Mouse (Mus musculus): Measurements from ENCODE around the gene Susd3. TPM values are rescaled to one million over a fixed set of nuclear protein-coding genes. Genes with fewer than 3 reads are reported as not detected.

The Susd3 gene
- polyA plus RNA-seq, 1 experiment from 2014 or later, result 2.2 TPM

GRCm38 (mm10) chr13:49271831-49272765 is 23.6 kb upstream of the Susd3 start:
- H3K4me2 ChIP-seq (ENCODE audit: low read depth, low read length), result no peak overlapping the region
- no peaks in the 10 kb centered on the region for H3K36me3 ChIP-seq (ENCODE audit: control insufficient read depth, insufficient read depth, low read length)
- no peak overlapping the region for H3K9ac ChIP-seq (ENCODE audit: low read depth, low read length)
- no peaks in the 10 kb centered on the region for H3K27me3 ChIP-seq (replicated peaks; ENCODE audit: control insufficient read depth, insufficient read depth, low read length)
- no peak overlapping the region for H3K4me3 ChIP-seq (ENCODE audit: low read depth, low read length)
- no peak overlapping the region for H3K27ac ChIP-seq (replicated peaks; ENCODE audit: low read depth, low read length)
- 65% methylated on average over 5 of the region's 5 CpGs for WGBS
- no peak for DNase-seq (ENCODE audit: low spot score)
- no peaks in the 10 kb centered on the region for H3K9me3 ChIP-seq (ENCODE audit: control insufficient read depth, low read length)
- ATAC-seq (ENCODE audit: low read depth), result no peak; the same call in 1 of the 2 replicates
- H3K4me1 ChIP-seq (ENCODE audit: control insufficient read depth, insufficient read depth, low read length), result no peaks in the 10 kb centered on the region

- WGBS, result 74% methylated on average over 8 of the region's 8 CpGs
- no peaks in the 10 kb centered on the region for H3K9me3 ChIP-seq (ENCODE audit: control insufficient read depth, low read length)
- ATAC-seq (ENCODE audit: low read depth) (no peak), DNase-seq (ENCODE audit: low spot score) (no peak)
- H3K36me3 ChIP-seq (ENCODE audit: control insufficient read depth, insufficient read depth, low read length), result no peaks in the 10 kb centered on the region
- H3K4me2 ChIP-seq (ENCODE audit: low read depth, low read length), result no peak overlapping the region
- no peaks in the 10 kb centered on the region for H3K27me3 ChIP-seq (replicated peaks; ENCODE audit: control insufficient read depth, insufficient read depth, low read length)
- H3K9ac ChIP-seq (ENCODE audit: low read depth, low read length), result no peak overlapping the region
- no peak overlapping the region for H3K4me3 ChIP-seq (ENCODE audit: low read depth, low read length)
- no peaks in the 10 kb centered on the region for H3K4me1 ChIP-seq (ENCODE audit: control insufficient read depth, insufficient read depth, low read length)
- H3K27ac ChIP-seq (replicated peaks; ENCODE audit: low read depth, low read length), result no peak overlapping the region
Measured at GRCm38 (mm10) chr13:49270500-49270899, 22.0 kb upstream of the Susd3 start.

- Histone ChIP-seq H3K4me2 (ENCODE audit: low read depth, low read length) (no peak overlapping the region), H3K27ac (replicated peaks; ENCODE audit: low read depth, low read length) (no peak overlapping the region), H3K9me3 (ENCODE audit: control insufficient read depth, low read length) (no peaks in the 10 kb centered on the region), H3K4me3 (ENCODE audit: low read depth, low read length) (no peak overlapping the region), H3K9ac (ENCODE audit: low read depth, low read length) (no peak overlapping the region), H3K4me1 (ENCODE audit: control insufficient read depth, insufficient read depth, low read length) (no peaks in the 10 kb centered on the region), H3K36me3 (ENCODE audit: control insufficient read depth, insufficient read depth, low read length) (no peaks in the 10 kb centered on the region), H3K27me3 (replicated peaks; ENCODE audit: control insufficient read depth, insufficient read depth, low read length) (no peaks in the 10 kb centered on the region)
- 36% methylated on average over 2 of the region's 2 CpGs for WGBS
- ATAC-seq (ENCODE audit: low read depth) (no peak), DNase-seq (ENCODE audit: low spot score) (no peak)
Measured at GRCm38 (mm10) chr13:49267645-49268044, 19.1 kb upstream of the Susd3 start.

GRCm38 (mm10) chr13:49260036-49260722 is 11.7 kb upstream of the Susd3 start:
- DNase-seq (ENCODE audit: low spot score), result no peak
- no peak overlapping the region for H3K9ac ChIP-seq (ENCODE audit: low read depth, low read length)
- H3K36me3 ChIP-seq (ENCODE audit: control insufficient read depth, insufficient read depth, low read length), result no peaks in the 10 kb centered on the region
- H3K27ac ChIP-seq (replicated peaks; ENCODE audit: low read depth, low read length), result no peak overlapping the region
- no peak overlapping the region for H3K4me2 ChIP-seq (ENCODE audit: low read depth, low read length)
- no peaks in the 10 kb centered on the region for H3K4me1 ChIP-seq (ENCODE audit: control insufficient read depth, insufficient read depth, low read length)
- no peak overlapping the region for H3K4me3 ChIP-seq (ENCODE audit: low read depth, low read length)
- H3K9me3 ChIP-seq (ENCODE audit: control insufficient read depth, low read length), result no peaks in the 10 kb centered on the region
- ATAC-seq (ENCODE audit: low read depth), result no peak
- 70% methylated on average over 15 of the region's 15 CpGs for WGBS
- no peaks in the 10 kb centered on the region for H3K27me3 ChIP-seq (replicated peaks; ENCODE audit: control insufficient read depth, insufficient read depth, low read length)

GRCm38 (mm10) chr13:49257819-49258313 is 9.4 kb upstream of the Susd3 start:
- Histone ChIP-seq H3K4me1 (ENCODE audit: control insufficient read depth, insufficient read depth, low read length) (no peaks in the 10 kb centered on the region), H3K27ac (replicated peaks; ENCODE audit: low read depth, low read length) (0 out of 2 replicates have a peak overlapping the region, but pooled peaks have one; percentile 8), H3K4me3 (ENCODE audit: low read depth, low read length) (no peak overlapping the region), H3K27me3 (replicated peaks; ENCODE audit: control insufficient read depth, insufficient read depth, low read length) (no peaks in the 10 kb centered on the region), H3K9me3 (ENCODE audit: control insufficient read depth, low read length) (no peaks in the 10 kb centered on the region), H3K4me2 (ENCODE audit: low read depth, low read length) (no peak overlapping the region), H3K9ac (ENCODE audit: low read depth, low read length) (no peak overlapping the region), H3K36me3 (ENCODE audit: control insufficient read depth, insufficient read depth, low read length) (no peaks in the 10 kb centered on the region)
- WGBS, result 57% methylated on average over 3 of the region's 3 CpGs
- ATAC-seq (ENCODE audit: low read depth) (no peak), DNase-seq (ENCODE audit: low spot score) (no peak)

GRCm38 (mm10) chr13:49252746-49253145 is 4.2 kb upstream of the Susd3 start:
- Histone ChIP-seq H3K36me3 (ENCODE audit: control insufficient read depth, insufficient read depth, low read length) (no peaks in the 10 kb centered on the region), H3K27ac (replicated peaks; ENCODE audit: low read depth, low read length) (no peak overlapping the region), H3K4me2 (ENCODE audit: low read depth, low read length) (no peak overlapping the region), H3K4me1 (ENCODE audit: control insufficient read depth, insufficient read depth, low read length) (peaks cover 6% of the 10 kb centered on the region; the same call in 1 of the 2 replicates), H3K9ac (ENCODE audit: low read depth, low read length) (no peak overlapping the region), H3K9me3 (ENCODE audit: control insufficient read depth, low read length) (no peaks in the 10 kb centered on the region), H3K4me3 (ENCODE audit: low read depth, low read length) (no peak overlapping the region), H3K27me3 (replicated peaks; ENCODE audit: control insufficient read depth, insufficient read depth, low read length) (peaks cover 13% of the 10 kb centered on the region; the same call in 1 of the 2 replicates)
- DNase-seq (ENCODE audit: low spot score) (no peak), ATAC-seq (ENCODE audit: low read depth) (no peak)
- WGBS, result 87% methylated on average over 13 of the region's 13 CpGs

- H3K27me3 ChIP-seq (replicated peaks; ENCODE audit: control insufficient read depth, insufficient read depth, low read length), result peaks cover 19% of the 10 kb centered on the region
- DNase-seq (ENCODE audit: low spot score) (no peak), ATAC-seq (ENCODE audit: low read depth) (no peak)
- H3K4me2 ChIP-seq (ENCODE audit: low read depth, low read length), result no peak overlapping the region
- no peaks in the 10 kb centered on the region for H3K9me3 ChIP-seq (ENCODE audit: control insufficient read depth, low read length)
- H3K27ac ChIP-seq (replicated peaks; ENCODE audit: low read depth, low read length), result no peak overlapping the region
- no peak overlapping the region for H3K9ac ChIP-seq (ENCODE audit: low read depth, low read length)
- H3K4me1 ChIP-seq (ENCODE audit: control insufficient read depth, insufficient read depth, low read length), result peaks cover 6% of the 10 kb centered on the region; the same call in 1 of the 2 replicates
- H3K36me3 ChIP-seq (ENCODE audit: control insufficient read depth, insufficient read depth, low read length), result no peaks in the 10 kb centered on the region
- no peak overlapping the region for H3K4me3 ChIP-seq (ENCODE audit: low read depth, low read length)
- WGBS, result 81% methylated on average over 2 of the region's 2 CpGs
Measured at GRCm38 (mm10) chr13:49252113-49252512, 3.6 kb upstream of the Susd3 start.

GRCm38 (mm10) chr13:49250716-49251517 is 2.4 kb upstream of the Susd3 start:
- peaks cover 29% of the 10 kb centered on the region for H3K27me3 ChIP-seq (replicated peaks; ENCODE audit: control insufficient read depth, insufficient read depth, low read length)
- DNase-seq (ENCODE audit: low spot score), result no peak
- H3K4me3 ChIP-seq (ENCODE audit: low read depth, low read length), result no peak overlapping the region
- H3K9me3 ChIP-seq (ENCODE audit: control insufficient read depth, low read length), result no peaks in the 10 kb centered on the region
- H3K36me3 ChIP-seq (ENCODE audit: control insufficient read depth, insufficient read depth, low read length), result no peaks in the 10 kb centered on the region
- no peak overlapping the region for H3K27ac ChIP-seq (replicated peaks; ENCODE audit: low read depth, low read length)
- H3K4me2 ChIP-seq (ENCODE audit: low read depth, low read length), result no peak overlapping the region
- no peak for ATAC-seq (ENCODE audit: low read depth)
- WGBS, result 28% methylated on average over 4 of the region's 4 CpGs
- no peak overlapping the region for H3K9ac ChIP-seq (ENCODE audit: low read depth, low read length)
- H3K4me1 ChIP-seq (ENCODE audit: control insufficient read depth, insufficient read depth, low read length), result peaks cover 6% of the 10 kb centered on the region; the same call in 1 of the 2 replicates
